Mouse (Mus musculus): ENCODE results near the gene Itih5.

Gene Itih5

GRCm38 (mm10) chr2:10153201-10154075 is at the start of gene Itih5:
Gene Itih5, plus strand, starts transcription at chr2:10153571.
- DNase-seq, result peak; percentile 52 to 61

- DNase-seq, result no peak
Measured at GRCm38 (mm10) chr2:10108535-10109189, 44.7 kb upstream of the Itih5 start.

- DNase-seq, result no peak
Measured at GRCm38 (mm10) chr2:10118751-10119150, 34.6 kb upstream of the Itih5 start.

- no peak for DNase-seq
Measured at GRCm38 (mm10) chr2:10119276-10119675, 34.1 kb upstream of the Itih5 start.

GRCm38 (mm10) chr2:10121826-10122225 is 31.5 kb upstream of the Itih5 start:
- no peak for DNase-seq

- no peak for DNase-seq
Measured at GRCm38 (mm10) chr2:10126122-10126521, 27.2 kb upstream of the Itih5 start.

GRCm38 (mm10) chr2:10127471-10127870 is 25.9 kb upstream of the Itih5 start:
- no peak for DNase-seq

GRCm38 (mm10) chr2:10128571-10128970 is 24.8 kb upstream of the Itih5 start:
- peak; percentile 50 to 65 for DNase-seq

GRCm38 (mm10) chr2:10130341-10130990 is 22.9 kb upstream of the Itih5 start:
- DNase-seq, result no peak

- DNase-seq, result no peak
Measured at GRCm38 (mm10) chr2:10131296-10131695, 22.1 kb upstream of the Itih5 start, which contains the start of gene Itih2. Gene Itih2, minus strand, starts transcription at chr2:10131396.

- no peak for DNase-seq
Measured at GRCm38 (mm10) chr2:10132128-10132527, 21.2 kb upstream of the Itih5 start.

GRCm38 (mm10) chr2:10133941-10134340 is 19.4 kb upstream of the Itih5 start:
- no peak for DNase-seq

GRCm38 (mm10) chr2:10137320-10137719 is 16.1 kb upstream of the Itih5 start:
- no peak for DNase-seq

GRCm38 (mm10) chr2:10140456-10140855 is 12.9 kb upstream of the Itih5 start:
- peak; percentile 73 to 81 for DNase-seq

- DNase-seq, result peak; percentile 81 to 82
Measured at GRCm38 (mm10) chr2:10142472-10143454, 10.6 kb upstream of the Itih5 start.

GRCm38 (mm10) chr2:10145514-10145913 is 7.9 kb upstream of the Itih5 start:
- DNase-seq, result no peak

- DNase-seq, result no peak
Measured at GRCm38 (mm10) chr2:10147176-10147575, 6.2 kb upstream of the Itih5 start.

GRCm38 (mm10) chr2:10152590-10152989 is 781 bp upstream of the Itih5 start:
- DNase-seq, result no peak

- no peak for DNase-seq
Measured at GRCm38 (mm10) chr2:10157184-10157583, 3.8 kb downstream of the Itih5 start.

GRCm38 (mm10) chr2:10162011-10162410 is 8.6 kb downstream of the Itih5 start:
- DNase-seq, result no peak

- no peak for DNase-seq
Measured at GRCm38 (mm10) chr2:10166635-10167034, 13.3 kb downstream of the Itih5 start.

GRCm38 (mm10) chr2:10167283-10167682 is 13.9 kb downstream of the Itih5 start:
- DNase-seq, result no peak
